Mouse (Mus musculus): ENCODE measurements at regions not wholly inside any gene's neighbourhood (a gene's known extent, or its start where the extent isn't known, plus 50 kb on each side); places are given as distances from the start of the nearest gene placed in this dataset.

DNA sequence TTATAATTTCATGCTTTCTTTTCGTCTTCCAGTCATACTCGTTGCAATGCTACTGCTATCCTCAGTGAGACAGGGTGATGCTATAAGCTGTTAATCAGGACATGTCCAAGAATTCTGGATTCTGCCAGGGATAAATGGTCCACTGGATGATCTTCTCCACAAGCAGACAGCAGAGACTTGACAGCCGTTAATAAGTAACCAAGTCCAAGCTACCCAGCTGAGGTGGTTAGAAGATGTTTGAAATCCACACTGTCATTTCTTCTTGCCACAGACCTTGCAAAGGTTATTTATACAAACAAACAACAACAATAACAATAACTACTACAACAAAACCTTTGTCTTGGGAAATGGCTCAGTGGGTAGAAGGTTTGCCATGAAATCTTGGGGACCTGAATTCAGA is 443.2 kb upstream of the Pou3f3 start:
- TF ChIP-seq RCOR1 (IDR thresholded peaks at IDR 0.05; ENCODE audit: low read depth, low read length) (no peak), ZKSCAN1 (IDR thresholded peaks at IDR 0.05; ENCODE audit: low read depth, low read length) (no peak), ELF1 (IDR thresholded peaks at IDR 0.05; ENCODE audit: low read depth, low read length) (no peak), E2F4 (IDR thresholded peaks at IDR 0.05; ENCODE audit: borderline replicate concordance, low read depth, low read length) (no peak), CTCF (IDR thresholded peaks at IDR 0.05 in 2 of 3, conservative IDR thresholded peaks at IDR 0.05 in 1 of 3; ENCODE audit: control insufficient read depth in 1 of 3, insufficient read depth in 1 of 3, low read depth in 2 of 3, low read length in 3 of 3, poor library complexity in 1 of 3, severe bottlenecking in 1 of 3) (no peak), GABPA (IDR thresholded peaks at IDR 0.05; ENCODE audit: low read depth, low read length) (no peak), POLR2AphosphoS2 (IDR thresholded peaks at IDR 0.05; ENCODE audit: low read length) (no peak), ZMIZ1 (IDR thresholded peaks at IDR 0.05; ENCODE audit: low read depth, low read length) (no peak)

All from MEL (cell line).